Mouse (Mus musculus): ENCODE data around the gene Smchd1. TPM values are rescaled to one million over a fixed set of nuclear protein-coding genes. Genes with fewer than 3 reads are reported as not detected.
"Not testable (repeated sequence)": the region's sequence is repeated elsewhere in the genome, so short reads cannot be mapped to it uniquely, and the experiment has no call there.

Gene Smchd1
- polyA plus RNA-seq, 1 experiment from 2014 or later: 72.3 TPM

GRCm38 (mm10) chr17:71479381-71479901 is 4.3 kb upstream of the Smchd1 start:
- H3K4me1 ChIP-seq: peaks cover 10% of the 10 kb centered on the region
- H3K36me3 ChIP-seq: no peaks in the 10 kb centered on the region
- no peak for ATAC-seq (ENCODE audit: low FRiP score, low read depth)
- H3K4me3 ChIP-seq: no peak overlapping the region
- H3K9ac ChIP-seq: no peak overlapping the region
- H3K27ac ChIP-seq: no peak overlapping the region
- no peaks in the 10 kb centered on the region for H3K9me3 ChIP-seq
- no peak overlapping the region for H3K4me2 ChIP-seq (replicated peaks)
- WGBS: 45% methylated on average over 5 of the region's 5 CpGs
- no peaks in the 10 kb centered on the region for H3K27me3 ChIP-seq

GRCm38 (mm10) chr17:71477481-71477880 is 2.3 kb upstream of the Smchd1 start:
- Histone ChIP-seq H3K36me3 (no peaks in the 10 kb centered on the region), H3K4me2 (replicated peaks) (no peak overlapping the region)

DNA sequence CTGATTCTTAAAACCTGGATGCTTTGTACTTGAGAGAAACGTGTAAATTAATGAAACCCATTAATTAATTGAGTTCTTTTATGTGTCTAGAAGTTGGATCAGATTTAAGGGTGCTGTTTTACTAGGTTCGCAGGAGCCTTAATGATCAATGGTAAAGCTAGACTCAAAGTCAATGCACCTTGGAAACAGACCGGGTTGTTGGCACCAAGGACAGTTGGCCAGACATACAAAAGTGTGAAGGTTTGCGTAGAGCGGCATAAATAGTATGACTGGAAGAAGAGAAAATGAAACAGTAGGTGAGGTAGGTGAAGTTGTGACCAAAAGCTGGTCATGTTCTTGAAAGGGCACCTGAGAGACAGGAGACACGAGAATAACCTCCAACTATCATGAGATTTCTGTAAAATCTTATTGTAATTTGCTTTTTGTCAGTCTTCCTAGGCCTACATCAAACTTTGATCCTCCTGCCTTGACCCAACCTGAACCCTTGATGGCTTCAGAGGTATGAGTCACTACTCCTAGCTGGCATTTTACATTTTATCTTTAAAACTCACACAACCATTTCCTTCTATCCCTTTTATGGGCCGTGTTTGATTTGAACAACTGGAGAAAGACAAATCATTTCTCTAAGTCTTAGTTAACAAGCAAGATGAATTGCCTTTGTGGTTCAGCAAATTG is 1.3 kb upstream of the Smchd1 start:
- H3K27ac ChIP-seq: peak overlapping the region; percentile 99; the same call in 1 of the 2 replicates
- H3K9me3 ChIP-seq: no peaks in the 10 kb centered on the region
- peak overlapping the region; percentile 86 for H3K4me2 ChIP-seq (replicated peaks)
- peak overlapping the region; percentile 90 for H3K4me3 ChIP-seq
- no peaks in the 10 kb centered on the region for H3K27me3 ChIP-seq
- H3K36me3 ChIP-seq: no peaks in the 10 kb centered on the region
- H3K4me1 ChIP-seq: peaks cover 17% of the 10 kb centered on the region
- no peak for ATAC-seq (ENCODE audit: low FRiP score, low read depth)
- WGBS: 57% methylated on average over 7 of the region's 7 CpGs
- no peak overlapping the region for H3K9ac ChIP-seq

More at GRCm38 (mm10) chr17:71477481-71477880, 2.3 kb upstream of the Smchd1 start:
- Histone ChIP-seq H3K4me1 (peaks cover 17% of the 10 kb centered on the region), H3K27ac (no peak overlapping the region), H3K9me3 (no peaks in the 10 kb centered on the region), H3K9ac (no peak overlapping the region), H3K4me3 (no peak overlapping the region), H3K27me3 (no peaks in the 10 kb centered on the region)
- no peak for ATAC-seq (ENCODE audit: low FRiP score, low read depth)
- 92% methylated on average over 8 of the region's 8 CpGs for WGBS

GRCm38 (mm10) chr17:71475705-71476089 is 554 bp upstream of the Smchd1 start:
- ATAC-seq (ENCODE audit: low FRiP score, low read depth): peak; percentile 69
- H3K9ac ChIP-seq: peak overlapping the region; percentile 92
- no peaks in the 10 kb centered on the region for H3K27me3 ChIP-seq
- peak overlapping the region; percentile 99 for H3K27ac ChIP-seq
- under 1% methylated on average over 31 of the region's 31 CpGs for WGBS
- H3K9me3 ChIP-seq: no peaks in the 10 kb centered on the region
- peaks cover 17% of the 10 kb centered on the region for H3K4me1 ChIP-seq
- H3K36me3 ChIP-seq: no peaks in the 10 kb centered on the region
- H3K4me3 ChIP-seq: peak overlapping the region; percentile 90
- H3K4me2 ChIP-seq (replicated peaks): peak overlapping the region; percentile 86

DNA sequence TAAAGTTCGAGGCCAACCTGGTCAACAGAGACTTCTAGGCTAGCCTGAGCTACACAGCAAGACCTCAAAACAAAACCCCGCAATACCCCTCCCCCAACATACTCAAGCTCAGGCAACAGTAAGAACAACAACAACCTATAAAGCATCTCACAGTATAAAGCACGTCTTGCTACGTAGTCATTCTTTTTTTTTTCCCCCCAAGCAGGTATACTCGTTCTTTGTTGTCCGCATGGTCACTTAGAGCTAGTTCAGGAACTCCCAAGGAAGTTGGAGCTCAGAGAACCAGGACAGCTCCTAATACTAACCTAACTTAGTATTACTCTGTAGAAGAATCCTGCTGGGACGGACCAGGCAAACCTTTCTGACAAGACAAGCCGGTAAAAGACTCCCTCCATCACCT is 1.0 kb downstream of the Smchd1 start:
- no peak overlapping the region; the same call in 1 of the 2 replicates for H3K27ac ChIP-seq
- WGBS: 18% methylated on average over 8 of the region's 8 CpGs

GRCm38 (mm10) chr17:71471261-71471660 is 3.9 kb downstream of the Smchd1 start:
- H3K4me2 ChIP-seq (replicated peaks): no peak overlapping the region
- H3K4me1 ChIP-seq: peaks cover 8% of the 10 kb centered on the region
- WGBS: 85% methylated on average over 2 of the region's 2 CpGs
- H3K4me3 ChIP-seq: no peak overlapping the region
- no peaks in the 10 kb centered on the region for H3K27me3 ChIP-seq
- H3K36me3 ChIP-seq: no peaks in the 10 kb centered on the region
- H3K27ac ChIP-seq: no peak overlapping the region
- no peaks in the 10 kb centered on the region for H3K9me3 ChIP-seq
- H3K9ac ChIP-seq: no peak overlapping the region
- ATAC-seq (ENCODE audit: low FRiP score, low read depth): no peak

More for the DNA sequence above, 1.0 kb downstream of the Smchd1 start:
- Histone ChIP-seq H3K36me3 (no peaks in the 10 kb centered on the region), H3K4me3 (peak overlapping the region; percentile 90), H3K9ac (peak overlapping the region; percentile 92), H3K4me2 (replicated peaks) (peak overlapping the region; percentile 86), H3K4me1 (peaks cover 14% of the 10 kb centered on the region), H3K27me3 (no peaks in the 10 kb centered on the region), H3K9me3 (no peaks in the 10 kb centered on the region)
- no peak for ATAC-seq (ENCODE audit: low FRiP score, low read depth)

- no peak overlapping the region for H3K9ac ChIP-seq
- H3K4me3 ChIP-seq: no peak overlapping the region
- no peaks in the 10 kb centered on the region for H3K9me3 ChIP-seq
- no peaks in the 10 kb centered on the region for H3K27me3 ChIP-seq
- no peak overlapping the region for H3K27ac ChIP-seq
- no peak for ATAC-seq (ENCODE audit: low FRiP score, low read depth)
- 98% methylated on average over 3 of the region's 3 CpGs for WGBS
- peaks cover 66% of the 10 kb centered on the region for H3K36me3 ChIP-seq
- no peaks in the 10 kb centered on the region for H3K4me1 ChIP-seq
- no peak overlapping the region for H3K4me2 ChIP-seq (replicated peaks)
Observed at GRCm38 (mm10) chr17:71460312-71460711, 14.8 kb downstream of the Smchd1 start.

DNA sequence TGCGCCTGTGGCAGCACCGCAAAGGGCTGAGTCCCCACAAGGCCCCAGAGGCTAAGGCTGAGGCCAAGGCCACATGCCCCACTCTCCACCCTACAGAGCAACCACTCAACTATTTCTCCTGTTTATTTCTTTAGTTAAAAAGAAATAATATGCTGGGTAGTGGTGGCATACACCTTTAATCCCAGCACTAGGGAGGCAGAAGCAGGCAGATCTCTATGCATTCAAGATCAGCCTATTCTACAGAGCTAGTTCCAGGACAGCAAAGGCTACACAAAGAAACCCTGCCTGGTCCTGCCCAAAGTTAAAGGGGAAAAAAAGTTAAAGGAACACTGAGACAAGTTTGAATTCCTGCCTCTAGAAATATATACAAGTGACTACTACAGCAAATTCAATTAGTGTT is 15.3 kb downstream of the Smchd1 start, which contains the start of gene Gm4707:
Gm4707 (minus strand) TSS at position 101 of the 400 bp plus-strand sequence.
- no peak within 1 kb of the TSS for H3K4me3 ChIP-seq
- no peaks in the 10 kb centered on the region for H3K4me1 ChIP-seq
- 97% methylated on average over 2 of the region's 2 CpGs for WGBS
- H3K27me3 ChIP-seq: no peaks in the 10 kb centered on the region
- H3K36me3 ChIP-seq: peaks cover 69% of the 10 kb centered on the region
- H3K27ac ChIP-seq: no peak within 1 kb of the TSS
- H3K9me3 ChIP-seq: no peaks in the 10 kb centered on the region
- ATAC-seq (ENCODE audit: low FRiP score, low read depth): no peak
- H3K4me2 ChIP-seq (replicated peaks): no peak within 1 kb of the TSS
- H3K9ac ChIP-seq: no peak within 1 kb of the TSS

- H3K27ac ChIP-seq; H3K27me3 ChIP-seq; H3K9ac ChIP-seq; ATAC-seq (ENCODE audit: low FRiP score, low read depth); H3K4me2 ChIP-seq (replicated peaks); H3K4me3 ChIP-seq; H3K9me3 ChIP-seq; H3K4me1 ChIP-seq: not testable (repeated sequence)
- 95% methylated on average over 6 of the region's 6 CpGs for WGBS
- H3K36me3 ChIP-seq: peaks cover 57% of the 10 kb centered on the region
Observed at GRCm38 (mm10) chr17:71457361-71457760, 17.8 kb downstream of the Smchd1 start.

DNA sequence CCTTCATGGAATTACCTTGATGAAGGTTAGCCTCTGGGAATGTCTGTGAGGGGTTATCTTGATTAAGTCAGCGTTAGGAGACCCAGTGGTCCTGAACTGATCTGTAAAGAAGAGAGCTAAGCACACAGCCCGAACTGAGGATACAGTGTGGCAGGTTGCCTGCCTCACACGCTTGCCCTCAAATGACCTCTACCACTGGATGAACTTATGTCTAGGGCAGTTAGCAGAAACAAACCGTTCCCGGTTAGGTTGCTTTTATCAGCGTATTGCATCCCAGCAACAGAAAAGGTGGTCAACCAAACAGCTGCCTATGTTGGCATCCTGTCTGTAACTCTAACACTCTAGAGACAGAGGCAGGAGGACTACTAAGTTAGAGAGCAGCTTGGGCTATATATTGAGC is 30.0 kb downstream of the Smchd1 start:
- no peaks in the 10 kb centered on the region for H3K9me3 ChIP-seq
- H3K9ac ChIP-seq: no peak overlapping the region
- ATAC-seq (ENCODE audit: low FRiP score, low read depth): no peak
- H3K27ac ChIP-seq: no peak overlapping the region
- H3K27me3 ChIP-seq: no peaks in the 10 kb centered on the region
- 91% methylated on average over 6 of the region's 6 CpGs for WGBS
- H3K4me2 ChIP-seq (replicated peaks): no peak overlapping the region
- no peak overlapping the region for H3K4me3 ChIP-seq
- peaks cover 49% of the 10 kb centered on the region for H3K36me3 ChIP-seq
- no peaks in the 10 kb centered on the region for H3K4me1 ChIP-seq

- Histone ChIP-seq H3K27ac (no peak overlapping the region), H3K4me3 (no peak overlapping the region), H3K4me1 (no peaks in the 10 kb centered on the region), H3K9ac (no peak overlapping the region), H3K27me3 (no peaks in the 10 kb centered on the region), H3K36me3 (peaks cover 49% of the 10 kb centered on the region), H3K9me3 (no peaks in the 10 kb centered on the region), H3K4me2 (replicated peaks) (no peak overlapping the region)
- 92% methylated on average over 2 of the region's 2 CpGs for WGBS
- no peak for ATAC-seq (ENCODE audit: low FRiP score, low read depth)
Observed at GRCm38 (mm10) chr17:71444718-71445117, 30.4 kb downstream of the Smchd1 start.

- Histone ChIP-seq H3K4me2 (replicated peaks) (no peak overlapping the region), H3K9ac (no peak overlapping the region), H3K9me3 (no peaks in the 10 kb centered on the region), H3K4me3 (no peak overlapping the region), H3K27ac (no peak overlapping the region), H3K36me3 (peaks cover 49% of the 10 kb centered on the region), H3K4me1 (no peaks in the 10 kb centered on the region), H3K27me3 (no peaks in the 10 kb centered on the region)
- no peak for ATAC-seq (ENCODE audit: low FRiP score, low read depth)
- WGBS: 97% methylated on average over 3 of the region's 3 CpGs
Observed at GRCm38 (mm10) chr17:71444126-71444525, 31.0 kb downstream of the Smchd1 start.

- Histone ChIP-seq H3K4me1 (no peaks in the 10 kb centered on the region), H3K27me3 (no peaks in the 10 kb centered on the region), H3K4me3 (no peak overlapping the region), H3K4me2 (replicated peaks) (no peak overlapping the region), H3K9ac (no peak overlapping the region), H3K36me3 (peaks cover 44% of the 10 kb centered on the region), H3K9me3 (no peaks in the 10 kb centered on the region), H3K27ac (no peak overlapping the region)
- 92% methylated on average over 6 of the region's 6 CpGs for WGBS
- ATAC-seq (ENCODE audit: low FRiP score, low read depth): no peak
Observed at GRCm38 (mm10) chr17:71443273-71443672, 31.9 kb downstream of the Smchd1 start.

Data from limb, embryonic 13.5 days (tissue).